Mouse (Mus musculus) urinary bladder, postnatal 36 days (tissue): ENCODE data around the gene Uap1l1.
"Not testable (repeated sequence)": the region's sequence is repeated elsewhere in the genome, so short reads cannot be mapped to it uniquely, and the experiment has no call there.

ENCODE experiments used
- DNase-seq, 2 experiments: peaks; one replicate each; pipeline ENCODE4 v3.0.0; 2022; ENCODE audit warnings: low spot score in 2 of 2, mixed read lengths in 1 of 2

The Uap1l1 gene

DNA sequence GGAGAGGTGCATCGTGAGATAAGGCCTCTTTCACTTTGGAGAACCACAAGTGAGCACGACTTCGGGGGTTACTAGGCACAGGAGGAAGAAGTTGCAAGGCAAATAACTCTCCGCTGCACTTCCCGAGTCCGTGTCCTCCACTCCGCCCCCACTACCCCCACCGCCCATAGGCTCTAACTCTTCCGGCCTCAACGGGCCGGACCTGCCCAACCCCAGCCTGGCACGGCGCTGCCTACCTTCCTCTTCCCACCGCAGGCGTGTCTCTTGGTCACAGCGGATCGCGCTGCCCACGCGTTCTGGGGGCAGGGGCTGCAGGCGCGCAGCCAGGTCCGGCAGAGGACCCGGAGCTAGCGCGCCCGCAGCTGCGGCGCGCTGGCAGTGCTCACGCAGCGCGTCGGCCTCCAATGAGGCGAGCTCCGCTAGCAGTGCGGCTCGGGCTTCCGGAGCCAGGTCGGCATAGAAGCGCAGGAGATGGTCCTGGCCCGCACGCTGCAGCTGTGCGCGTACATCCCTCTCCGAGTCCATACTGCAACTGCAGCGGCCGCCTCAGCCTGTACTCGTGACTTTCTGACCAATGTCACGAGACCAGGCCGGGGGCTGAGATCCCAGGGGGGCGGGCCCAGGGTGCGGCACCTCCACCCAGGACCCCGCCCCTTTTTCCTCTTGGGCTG lies at the start of gene Uap1l1:
Gene Uap1l1, minus strand, starts transcription at position 592 of the 671 bp plus-strand sequence.
- DNase-seq = peak; percentile 74 to 85

DNA sequence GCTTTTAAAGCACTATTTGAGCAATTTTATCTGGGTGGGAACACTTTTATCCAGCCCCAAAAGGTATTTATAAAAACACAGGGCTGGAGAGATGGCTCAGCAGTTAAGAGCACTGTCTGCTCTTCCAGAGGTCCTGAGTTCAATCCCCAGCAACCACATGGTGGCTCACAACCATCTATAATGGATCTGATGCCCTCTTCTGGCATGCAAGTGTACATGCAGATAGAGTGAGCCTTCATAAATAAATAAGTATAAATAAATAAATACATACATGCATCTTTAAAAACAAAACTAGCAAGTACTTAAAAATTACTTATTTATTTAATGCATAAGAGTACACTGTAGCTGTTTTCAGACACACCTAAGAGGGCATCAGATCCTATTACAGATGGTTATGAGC lies 48.0 kb upstream of the Uap1l1 start:
- not testable (repeated sequence) for DNase-seq

DNA sequence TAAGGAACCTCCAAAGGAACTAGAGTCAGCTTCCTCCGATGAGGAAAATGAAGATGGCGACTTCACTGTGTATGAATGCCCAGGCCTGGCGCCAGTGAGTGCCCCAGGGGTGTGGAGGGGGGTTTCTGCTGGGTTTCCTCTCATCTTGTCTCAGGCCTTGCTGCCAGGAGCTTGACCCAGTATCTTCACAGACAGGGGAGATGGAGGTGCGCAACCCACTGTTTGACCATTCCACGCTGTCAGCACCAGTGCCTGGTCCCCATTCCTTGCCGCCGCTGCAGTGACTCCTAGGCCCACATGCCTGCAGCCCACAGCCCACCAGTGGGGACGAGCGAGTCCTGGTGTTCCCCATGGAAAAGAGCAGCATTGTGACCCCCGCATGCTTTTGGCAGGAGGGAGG lies 43.4 kb upstream of the Uap1l1 start:
- no peak for DNase-seq

DNA sequence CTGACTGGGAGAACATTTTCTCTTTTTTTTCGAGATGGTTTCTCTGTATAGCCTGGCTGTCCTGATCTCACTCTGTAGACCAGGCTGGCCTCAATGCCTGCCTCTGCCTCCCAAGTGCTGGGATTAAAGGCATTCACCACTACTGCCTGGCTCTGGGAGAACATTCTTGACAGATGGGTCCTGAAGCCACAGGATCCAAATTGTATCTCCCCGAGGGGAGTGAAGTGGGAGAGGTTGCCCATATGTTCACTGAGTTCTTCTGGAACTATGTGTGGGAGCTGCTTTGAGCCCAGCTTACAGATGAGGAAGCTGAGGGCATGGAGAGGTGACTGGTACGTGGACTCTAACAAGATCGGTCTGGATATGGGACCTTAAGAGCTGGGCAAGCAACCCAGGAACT lies 38.5 kb upstream of the Uap1l1 start:
- no peak for DNase-seq

DNA sequence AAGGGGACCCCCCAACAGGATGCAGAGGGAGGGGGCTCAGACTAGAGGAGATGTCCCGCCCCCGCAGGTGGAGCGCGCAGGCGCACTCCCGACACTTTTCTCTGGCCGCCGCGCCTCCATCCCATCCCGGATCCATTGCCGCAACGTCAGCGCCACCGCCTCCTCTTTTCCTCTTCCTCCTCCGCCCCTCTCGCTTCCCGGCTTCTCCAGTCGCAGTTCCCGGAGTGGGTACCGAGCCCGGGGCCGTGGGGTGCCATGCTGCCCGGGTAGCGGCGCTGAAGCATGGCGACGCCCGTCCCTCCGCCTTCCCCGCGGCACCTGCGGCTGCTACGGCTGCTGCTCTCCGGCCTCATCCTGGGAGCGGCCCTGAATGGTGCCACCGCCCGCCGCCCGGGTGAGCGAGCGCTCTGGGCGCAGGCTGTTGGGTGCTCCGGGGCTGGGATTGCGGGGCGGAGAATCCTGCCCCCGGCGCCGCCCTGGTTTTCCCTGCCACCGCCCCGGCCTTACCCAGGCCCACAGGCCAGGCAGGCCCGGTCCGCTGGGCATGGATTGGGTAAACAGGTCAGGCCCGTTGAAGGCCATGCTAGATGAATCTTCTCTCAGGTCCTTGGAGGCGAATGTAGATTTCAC lies 37.6 kb upstream of the Uap1l1 start:
- peak; percentile 50 to 64 for DNase-seq

DNA sequence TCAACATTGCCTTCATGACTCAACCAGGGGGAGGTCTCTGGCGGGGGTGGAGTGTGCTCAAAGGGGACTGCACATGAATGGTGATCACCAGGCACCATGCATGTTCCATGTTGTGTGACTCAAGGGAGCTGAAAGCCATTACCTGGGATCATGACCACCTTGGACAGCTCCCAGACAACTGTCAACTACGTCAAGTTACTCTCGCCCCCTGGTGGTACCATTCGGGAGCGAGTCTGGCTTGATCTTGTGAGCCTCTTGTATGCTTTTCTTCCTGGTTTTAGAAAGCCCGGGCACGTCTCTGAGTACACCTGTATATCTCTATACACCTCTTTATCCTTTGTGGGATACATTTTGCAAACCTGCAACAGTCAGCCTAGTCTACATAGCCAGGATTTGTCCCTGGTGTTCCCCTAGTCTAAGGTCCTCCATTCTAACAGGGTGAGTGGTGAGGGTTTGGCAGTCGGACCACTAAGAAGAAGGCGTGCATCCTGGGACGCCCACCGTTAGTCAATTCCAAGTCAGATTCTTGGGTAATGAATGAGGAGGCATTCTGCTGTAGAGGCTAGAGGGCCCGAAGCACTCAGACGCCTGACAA lies 37.0 kb upstream of the Uap1l1 start:
- peak; percentile 61 to 76 for DNase-seq

DNA sequence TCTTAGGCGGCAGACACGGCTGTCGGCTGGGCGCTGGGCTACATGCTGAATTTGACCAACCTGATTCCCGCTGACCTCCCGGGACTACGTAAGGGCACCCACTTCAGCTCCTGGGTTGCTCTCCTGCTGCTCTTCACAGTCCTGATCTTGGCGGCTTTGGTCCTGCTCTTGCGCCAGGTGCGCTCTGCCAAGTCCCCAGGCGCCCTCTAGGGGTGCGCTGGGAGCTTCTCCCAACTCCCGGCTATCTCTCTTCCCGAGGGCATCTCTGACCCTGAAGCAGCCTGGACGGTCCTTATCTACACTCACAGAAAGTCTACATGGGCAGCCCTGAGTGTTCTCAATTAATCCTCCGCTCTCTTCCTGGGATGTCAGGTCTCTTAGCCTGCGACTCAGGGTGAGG lies 35.3 kb upstream of the Uap1l1 start:
- peak; percentile 47 to 68 for DNase-seq

DNA sequence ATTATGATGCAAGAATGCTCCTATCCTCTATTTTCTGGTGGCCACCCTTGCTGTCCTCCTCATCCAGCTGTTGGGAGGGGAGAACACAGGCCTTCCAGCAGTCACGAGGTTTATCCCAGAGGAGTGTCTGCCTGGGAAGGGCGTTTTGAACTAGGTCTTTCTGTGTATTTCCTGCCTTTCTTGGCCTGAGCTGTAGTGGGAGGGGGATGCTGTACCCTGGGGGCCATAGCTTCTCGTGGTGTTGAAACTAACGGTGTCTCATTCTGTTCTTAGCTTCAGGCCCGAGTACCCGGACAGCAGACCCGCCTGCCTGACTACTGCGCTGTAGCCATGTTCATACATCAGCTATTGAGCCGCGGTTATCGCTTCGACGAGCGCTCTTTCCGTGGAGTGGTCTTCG lies 34.8 kb upstream of the Uap1l1 start:
- peak in 1 of 2 experiments; percentile 53 for DNase-seq

DNA sequence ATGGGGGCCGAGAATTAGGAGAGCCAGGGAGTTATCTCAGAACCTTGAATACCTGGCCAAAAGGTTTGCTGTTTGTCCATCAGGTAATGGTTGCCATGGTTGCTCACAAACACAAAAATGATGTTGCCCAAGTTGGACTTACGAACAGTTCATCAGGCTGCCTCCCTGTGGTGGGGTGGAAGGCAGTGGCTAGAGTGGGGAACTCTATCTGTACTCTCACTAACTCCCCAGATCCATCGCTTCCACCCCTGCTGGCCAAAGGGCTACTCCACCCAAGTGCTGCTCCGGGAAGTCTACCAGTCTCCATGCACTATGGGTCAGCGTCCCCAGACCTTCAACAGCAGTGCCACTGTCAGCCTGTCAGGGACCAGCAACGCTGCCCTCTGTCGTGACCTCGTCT lies 33.6 kb upstream of the Uap1l1 start, which contains the start of gene Npdc1:
Gene Npdc1, plus strand, starts transcription at position 301 of the 400 bp plus-strand sequence.
- DNase-seq = no peak

DNA sequence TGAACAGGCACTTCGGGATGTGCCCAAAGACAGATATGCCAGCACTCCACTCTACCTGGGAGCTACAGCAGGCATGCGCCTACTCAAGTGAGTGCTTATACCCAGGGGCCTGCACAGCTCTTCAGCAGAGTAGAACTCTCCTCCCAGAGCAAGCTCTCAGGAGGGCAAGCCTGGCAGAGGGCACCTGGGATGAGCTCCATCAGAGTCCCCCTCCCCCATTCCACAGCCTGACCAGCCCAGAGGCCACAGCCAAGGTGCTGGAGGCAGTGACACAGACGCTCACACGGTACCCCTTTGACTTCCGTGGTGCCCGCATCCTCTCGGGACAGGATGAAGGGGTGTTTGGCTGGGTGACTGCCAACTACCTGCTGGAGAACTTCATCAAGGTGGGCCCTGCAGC lies 32.6 kb upstream of the Uap1l1 start:
- no peak for DNase-seq

DNA sequence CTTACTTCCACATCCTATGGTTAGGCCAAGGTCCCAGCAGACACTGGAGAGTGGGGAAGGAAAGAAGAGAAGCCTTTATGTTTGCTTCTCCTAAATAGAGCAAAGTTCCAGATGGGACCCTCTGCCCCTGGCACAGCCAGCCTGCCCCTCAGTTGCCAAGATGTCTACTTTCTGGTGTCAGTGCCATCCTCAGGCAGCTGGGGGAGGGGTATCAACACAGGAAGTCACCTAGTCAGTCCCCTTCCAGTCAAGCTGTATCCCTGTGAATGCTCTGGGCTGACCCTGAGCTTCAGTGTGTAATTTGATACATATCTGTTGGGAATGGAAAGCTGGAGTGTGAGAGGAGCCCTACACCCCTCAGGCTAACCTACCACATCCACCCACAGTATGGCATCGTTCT lies 31.5 kb upstream of the Uap1l1 start:
- DNase-seq = no peak

DNA sequence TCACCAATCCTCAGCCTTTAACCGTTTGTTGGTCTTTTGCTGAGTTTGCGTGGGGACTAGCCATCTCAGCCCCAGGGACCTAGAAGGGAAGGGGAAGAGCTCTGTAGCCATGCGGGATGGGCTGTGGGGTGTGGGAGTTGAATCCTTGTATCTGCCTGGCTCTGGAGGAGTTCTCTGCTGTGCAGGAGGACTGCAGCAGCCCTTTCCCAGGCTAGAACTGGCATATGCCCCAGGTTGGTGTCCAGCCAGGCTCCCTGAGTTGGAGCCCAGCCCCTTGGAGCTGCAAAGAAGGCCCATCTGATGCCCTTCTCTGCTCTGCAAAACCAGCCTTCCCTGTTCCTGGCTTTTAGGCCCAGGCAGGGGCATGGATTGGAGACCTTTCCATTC lies 31.1 kb upstream of the Uap1l1 start:
- DNase-seq = peak in 1 of 2 experiments; percentile 45

DNA sequence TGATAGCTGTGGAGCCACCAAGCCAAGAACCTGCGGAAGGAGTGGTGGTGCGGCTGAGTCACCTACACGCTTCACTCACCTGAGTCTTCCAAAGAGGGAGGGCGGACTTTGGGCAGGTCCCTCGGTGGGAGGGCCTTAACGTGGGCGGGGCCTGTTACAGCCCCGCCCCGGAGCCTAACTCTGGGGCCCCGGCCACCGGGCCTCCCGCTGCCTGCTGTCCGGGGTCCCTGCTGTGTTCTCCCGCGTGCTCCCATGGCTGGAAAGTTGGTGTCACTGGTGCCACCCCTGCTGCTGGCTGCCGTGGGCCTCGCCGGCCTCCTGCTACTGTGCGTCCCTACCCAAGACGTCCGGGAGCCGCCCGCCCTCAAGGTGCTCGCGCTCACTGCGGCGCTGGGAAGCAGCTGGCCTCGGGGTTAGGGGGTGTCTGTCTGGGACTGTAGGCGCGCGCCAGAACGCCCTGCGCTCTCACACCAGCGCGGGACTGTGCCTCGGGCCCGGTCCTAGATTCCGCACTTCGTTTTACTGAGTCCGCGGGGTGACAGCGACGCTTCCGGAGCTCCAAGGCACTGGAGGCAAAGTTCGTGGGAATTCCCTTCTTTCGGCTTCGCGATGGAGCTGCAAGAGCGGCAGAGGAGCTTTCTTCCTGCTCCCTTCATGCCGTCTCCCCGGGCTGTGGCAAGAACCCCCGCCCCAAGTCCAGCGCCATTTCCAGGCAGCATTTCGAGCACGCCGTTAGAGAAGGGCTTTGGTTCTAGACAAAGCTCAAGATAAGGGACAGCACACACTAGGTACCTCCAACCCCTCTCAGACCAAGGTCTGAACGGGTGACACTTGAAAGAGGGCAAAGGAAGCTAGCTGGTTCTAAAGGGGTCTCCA lies 30.5 kb upstream of the Uap1l1 start, which contains the start of gene Entpd2:
Gene Entpd2, plus strand, starts transcription at position 154 of the 876 bp plus-strand sequence.
- peak; percentile 49 to 51 for DNase-seq

DNA sequence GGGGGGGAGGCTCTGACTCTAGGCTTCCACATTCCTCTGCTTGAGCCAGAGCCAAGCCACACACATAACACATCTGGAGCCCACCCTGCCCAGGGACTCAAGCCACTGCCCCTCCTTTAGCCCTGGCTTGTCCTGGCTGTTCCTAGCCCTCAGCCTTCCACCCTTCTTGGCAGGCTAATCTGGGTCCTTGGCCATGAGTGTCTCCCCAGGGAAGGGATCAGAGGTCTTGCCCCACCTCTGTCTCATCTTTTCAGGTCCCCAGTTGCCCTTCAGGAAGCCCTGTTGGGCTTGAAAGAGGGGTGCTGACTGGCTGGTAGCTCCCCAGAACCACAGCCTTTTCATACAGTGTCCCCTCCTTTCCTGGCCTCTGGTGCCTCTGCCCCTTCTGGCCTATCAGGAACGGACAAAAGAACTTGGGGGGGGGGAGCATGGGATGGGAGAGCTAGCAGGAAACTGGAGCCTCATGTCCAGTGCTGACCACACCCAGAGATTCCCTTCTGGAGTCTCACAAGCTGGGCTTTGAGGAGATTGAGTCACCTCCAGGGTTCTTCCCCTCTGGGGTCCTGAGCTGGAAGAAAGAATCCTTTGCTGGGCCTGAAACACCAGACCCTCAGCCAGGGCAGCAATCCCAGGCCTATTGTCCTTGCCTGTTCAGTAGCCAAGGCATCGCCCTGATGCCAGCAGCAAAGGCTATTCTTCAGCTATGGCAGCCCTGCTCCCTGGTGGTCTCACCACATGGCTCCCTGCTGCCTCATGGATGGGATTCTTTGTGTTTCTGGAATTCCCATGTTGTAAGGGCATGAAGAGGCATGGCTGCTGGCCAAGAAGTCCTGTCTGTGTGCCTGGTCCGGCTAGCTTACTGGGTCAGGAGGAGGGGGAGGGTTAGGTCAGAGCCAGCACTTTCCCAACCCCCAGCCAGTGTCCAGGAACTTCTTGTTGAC lies 29.1 kb upstream of the Uap1l1 start:
- DNase-seq = peak; percentile 24 to 40

DNA sequence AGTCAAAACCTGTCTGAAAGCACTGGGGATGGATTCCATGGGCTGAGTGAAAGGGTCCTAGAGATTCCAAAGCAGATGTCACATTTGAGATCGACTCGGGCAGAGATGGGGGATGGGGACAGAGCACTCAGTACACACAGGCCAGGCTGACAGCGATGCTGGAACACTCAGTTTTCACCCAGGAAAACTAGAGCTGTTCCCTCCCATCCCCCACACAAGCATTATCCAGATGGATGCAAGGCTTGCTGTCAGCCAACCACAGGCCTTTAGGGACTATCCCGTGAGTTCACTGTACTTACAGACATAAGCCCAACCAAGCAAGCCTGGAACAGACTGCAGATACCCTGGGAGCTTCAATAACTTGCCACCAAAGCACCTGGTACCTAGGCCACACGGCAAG lies 25.8 kb upstream of the Uap1l1 start:
- DNase-seq = no peak

DNA sequence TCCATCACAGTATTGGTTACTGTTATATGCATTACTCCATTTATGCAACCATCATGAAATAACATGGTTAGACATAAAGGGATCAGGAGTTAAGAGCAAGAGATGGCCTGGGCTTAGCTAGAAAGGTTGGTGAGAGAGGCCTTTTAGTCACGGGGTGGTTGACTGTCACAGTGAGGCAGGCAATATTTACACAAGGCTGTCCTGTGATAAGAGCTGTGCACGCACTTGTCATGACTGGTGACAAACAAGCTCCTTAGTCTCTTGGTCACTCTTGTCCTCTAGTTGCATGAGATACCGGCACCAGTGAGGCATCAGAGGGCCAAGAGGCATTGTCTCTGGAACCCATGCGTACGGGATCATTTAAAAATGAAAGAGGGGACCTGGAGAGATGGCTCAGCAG lies 19.0 kb upstream of the Uap1l1 start:
- no peak for DNase-seq

DNA sequence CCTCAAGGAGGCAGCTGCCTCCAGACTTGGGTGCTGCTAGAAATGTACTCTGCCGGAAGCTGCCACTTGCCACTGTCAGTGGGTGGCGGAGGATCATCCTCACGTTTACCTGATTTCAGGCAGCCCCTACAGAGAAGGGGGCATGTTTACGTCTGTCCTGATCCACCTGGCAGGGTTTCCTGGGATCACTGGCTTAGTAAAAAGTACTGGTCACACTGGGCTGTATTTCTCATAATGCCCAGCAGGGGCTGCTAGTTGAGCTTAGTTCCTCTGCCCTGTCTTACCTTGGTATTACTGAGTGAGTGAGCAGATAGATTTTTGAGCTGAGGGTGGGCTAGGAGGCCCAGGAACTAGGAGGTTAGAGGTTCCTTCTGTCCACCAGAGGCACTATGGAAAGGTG lies 11.1 kb upstream of the Uap1l1 start:
- DNase-seq = peak in 1 of 2 experiments; percentile 57

DNA sequence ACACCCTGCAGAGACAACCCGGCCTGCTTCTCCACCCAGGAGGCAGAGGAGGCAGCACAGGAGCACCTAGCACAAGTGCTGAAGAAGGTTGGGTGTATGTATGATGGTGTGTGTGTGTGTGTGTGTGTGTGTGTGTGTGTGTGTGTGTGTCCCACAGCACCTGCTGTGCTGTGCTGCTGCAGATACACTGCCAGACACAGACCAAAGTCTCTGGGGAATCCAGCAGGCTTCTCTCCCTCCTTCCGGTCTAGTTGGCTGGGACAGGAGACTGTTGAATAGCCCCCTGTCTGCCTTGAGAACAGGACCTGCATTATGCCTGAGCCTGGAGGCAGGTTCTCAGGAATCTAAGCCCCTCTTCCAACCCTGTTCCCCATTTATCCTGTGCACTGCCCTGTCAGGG lies 7.9 kb upstream of the Uap1l1 start:
- no peak for DNase-seq

DNA sequence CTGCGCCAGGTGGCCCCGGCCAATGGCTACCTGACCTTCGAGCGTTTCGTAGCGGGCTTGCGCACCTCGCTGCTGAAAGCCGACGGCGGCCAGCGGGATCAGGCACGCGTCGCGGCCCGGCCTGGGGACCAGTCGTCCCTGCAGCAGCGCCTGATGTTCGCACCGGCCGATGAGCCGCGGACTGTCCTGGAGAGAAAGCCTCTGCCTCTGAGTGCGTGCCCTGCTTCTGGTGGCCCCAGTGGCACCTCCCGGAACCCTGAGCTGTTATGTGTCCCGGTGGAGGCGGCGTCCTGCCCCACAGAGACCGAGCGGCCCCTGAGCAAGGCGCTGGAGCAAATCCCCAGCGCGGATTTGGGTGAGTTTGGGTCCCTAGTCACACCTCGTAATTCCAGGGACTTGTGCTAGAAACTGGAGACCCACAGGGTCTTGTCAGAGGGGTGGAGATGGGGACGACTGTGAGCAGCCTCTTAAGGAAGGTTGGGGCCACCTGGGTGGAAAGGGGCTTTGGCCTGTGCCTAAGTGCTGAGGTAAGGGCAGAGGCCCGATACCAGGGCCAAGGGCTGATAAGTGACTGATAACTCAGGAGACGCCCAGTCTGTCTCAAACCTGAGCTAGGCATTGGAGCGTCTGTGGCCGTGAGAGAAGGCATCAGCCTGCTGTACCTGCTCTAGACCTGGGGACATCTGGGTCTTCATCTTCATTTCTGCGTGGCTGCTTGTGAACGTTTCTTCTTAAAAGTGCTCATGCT lies 7.3 kb upstream of the Uap1l1 start:
- no peak for DNase-seq
